Mouse (Mus musculus): ENCODE results near the gene Asb4.

DNA sequence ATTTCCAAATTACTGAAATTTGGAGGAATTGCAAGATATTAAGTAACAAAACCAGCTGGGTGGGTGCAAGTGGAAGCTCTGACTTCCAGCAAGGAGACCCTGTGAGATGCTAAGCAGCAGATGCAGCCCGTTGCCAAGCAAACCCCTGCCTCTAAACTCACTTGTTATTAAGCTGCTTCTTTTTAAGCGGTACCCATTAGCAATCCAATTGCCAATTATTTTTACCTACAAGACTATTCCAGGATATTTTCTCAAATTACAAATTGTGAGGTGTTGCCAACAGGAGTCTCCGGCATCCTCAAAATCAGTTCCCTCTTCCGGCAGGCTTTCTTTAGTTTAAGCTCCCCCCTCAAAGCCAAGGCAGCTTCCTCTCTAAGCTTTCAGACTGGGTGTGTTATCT, 26.5 kb downstream of the Asb4 start:
- no peak for TF ChIP-seq CTCF (IDR thresholded peaks at IDR 0.05; ENCODE audit: low read depth, low read length)
- TF ChIP-seq POLR2A (IDR thresholded peaks at IDR 0.05; ENCODE audit: extremely low read depth, insufficient read depth, low read length): no peak
